Mouse (Mus musculus): ENCODE results near the gene Myo10.

- TF ChIP-seq CTCF (IDR thresholded peaks at IDR 0.05; ENCODE audit: low read depth, low read length): no peak
- no peak for TF ChIP-seq POLR2A (IDR thresholded peaks at IDR 0.05; ENCODE audit: extremely low read depth, insufficient read depth, low read length)
Observed at GRCm38 (mm10) chr15:25598313-25598712, 24.0 kb upstream of the Myo10 start.

Measured in liver, adult 2 months (tissue).